Mouse (Mus musculus): ENCODE measurements around the gene Lrfn3.

The Lrfn3 gene

GRCm38 (mm10) chr7:30315559-30316529 lies 46.7 kb downstream of the Lrfn3 start:
- no peak for DNase-seq (ENCODE audit: extremely low read depth, low read depth, low spot score)

- DNase-seq (ENCODE audit: extremely low read depth, low read depth, low spot score): no peak
These were observed 47.8 kb downstream of the Lrfn3 start, which contains the start of gene Syne4 for GRCm38 (mm10) chr7:30314721-30315155. Gene Syne4 (plus strand): TSS chr7:30314807.

GRCm38 (mm10) chr7:30313666-30314320 lies 48.8 kb downstream of the Lrfn3 start:
- no peak for DNase-seq (ENCODE audit: extremely low read depth, low read depth, low spot score)

GRCm38 (mm10) chr7:30310136-30310535 lies 52.4 kb downstream of the Lrfn3 start:
- no peak for DNase-seq (ENCODE audit: extremely low read depth, low read depth, low spot score)

GRCm38 (mm10) chr7:30309395-30310129 lies 53.0 kb downstream of the Lrfn3 start:
- DNase-seq (ENCODE audit: extremely low read depth, low read depth, low spot score): no peak

GRCm38 (mm10) chr7:30308076-30309005 lies 54.2 kb downstream of the Lrfn3 start, which contains the start of gene Alkbh6:
Gene Alkbh6 (plus strand): TSS chr7:30308717.
- DNase-seq (ENCODE audit: extremely low read depth, low read depth, low spot score): peak; percentile 69

GRCm38 (mm10) chr7:30306083-30306779 lies 56.3 kb downstream of the Lrfn3 start:
- no peak for DNase-seq (ENCODE audit: extremely low read depth, low read depth, low spot score)

All from fat pad, adult 2 months (tissue).